Mouse (Mus musculus) regulatory T cell (primary cell): Measurements from ENCODE around the gene Hmga2.

Source experiments
- in situ Hi-C: fragments of 300-600 bp; cut with MboI, MseI; formaldehyde crosslinking; loops from one replicate; pipeline ENCODE4 v1.15.1; 2025; ENCODE audit warnings: high pct_unique_total_duplicates

The Hmga2 gene

DNA sequence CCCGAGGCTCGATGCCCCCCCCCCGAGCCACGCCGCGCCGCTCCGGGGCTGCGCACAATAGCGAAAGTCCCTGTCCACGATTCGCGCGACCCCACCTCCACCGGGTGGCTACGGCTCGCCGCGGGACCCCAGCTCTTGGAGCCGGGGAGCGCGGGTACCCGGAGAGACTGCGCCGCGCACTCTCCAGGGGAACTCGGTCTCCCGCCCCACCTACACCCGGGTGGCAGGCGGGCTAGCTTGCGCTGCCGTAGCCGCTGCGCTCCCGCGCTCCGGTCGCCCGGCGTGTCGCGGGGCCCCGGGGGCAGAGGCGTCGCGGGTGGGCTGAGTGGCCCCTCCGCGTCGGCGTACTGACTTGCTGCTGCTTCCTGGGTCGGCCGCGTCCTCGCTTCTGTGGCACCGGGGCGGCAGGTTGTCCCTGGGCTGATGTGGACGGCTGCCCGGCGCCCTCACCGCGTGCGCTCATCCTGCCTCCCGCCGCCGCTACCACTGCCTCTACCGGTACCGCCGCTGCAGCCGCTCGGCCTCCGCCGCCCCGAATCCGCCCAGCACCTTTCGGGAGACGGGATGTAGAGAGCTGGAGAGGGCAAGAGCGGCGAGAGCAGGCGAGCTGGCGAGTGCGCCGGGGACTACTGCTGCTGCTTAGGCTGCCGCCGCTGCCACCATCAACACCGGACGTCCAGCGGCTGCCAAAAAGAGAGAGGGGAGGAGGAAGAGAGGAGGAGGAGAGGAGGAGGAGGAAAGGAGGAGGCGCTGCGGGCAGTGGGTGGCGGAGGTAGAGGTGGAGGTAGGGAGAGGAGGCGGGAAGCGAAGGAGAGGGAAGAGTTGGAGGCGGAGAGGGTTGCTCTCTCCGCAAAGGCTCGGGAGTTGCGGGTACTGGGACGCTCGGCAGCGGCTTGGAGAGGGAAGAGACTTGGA, at the start of gene Hmga2:
TSS of gene Hmga2 (minus strand) at position 869 of the 915 bp plus-strand sequence.
- in situ Hi-C loops, result no loop called here

DNA sequence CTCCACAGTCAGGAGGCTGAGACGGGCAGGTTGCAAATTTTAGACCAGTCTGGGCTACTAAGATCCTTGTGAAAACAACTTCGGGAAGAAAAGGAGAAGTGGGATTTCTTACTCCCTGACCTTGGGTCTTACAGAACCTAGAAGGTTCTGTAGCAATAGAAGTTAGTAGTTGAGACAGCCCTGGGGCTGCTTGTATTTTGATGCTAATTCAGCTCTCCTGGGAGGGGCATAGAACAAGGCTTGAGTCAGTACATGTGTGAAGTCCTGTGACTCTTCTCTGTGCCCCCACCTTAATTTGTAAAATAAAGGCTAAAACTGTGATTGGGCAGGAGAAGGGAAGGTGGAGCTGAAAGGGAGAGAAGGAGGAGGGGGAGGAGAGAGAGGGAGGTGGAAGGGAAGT, 46.7 kb upstream of the Hmga2 start:
- in situ Hi-C loops, result no loop called here

DNA sequence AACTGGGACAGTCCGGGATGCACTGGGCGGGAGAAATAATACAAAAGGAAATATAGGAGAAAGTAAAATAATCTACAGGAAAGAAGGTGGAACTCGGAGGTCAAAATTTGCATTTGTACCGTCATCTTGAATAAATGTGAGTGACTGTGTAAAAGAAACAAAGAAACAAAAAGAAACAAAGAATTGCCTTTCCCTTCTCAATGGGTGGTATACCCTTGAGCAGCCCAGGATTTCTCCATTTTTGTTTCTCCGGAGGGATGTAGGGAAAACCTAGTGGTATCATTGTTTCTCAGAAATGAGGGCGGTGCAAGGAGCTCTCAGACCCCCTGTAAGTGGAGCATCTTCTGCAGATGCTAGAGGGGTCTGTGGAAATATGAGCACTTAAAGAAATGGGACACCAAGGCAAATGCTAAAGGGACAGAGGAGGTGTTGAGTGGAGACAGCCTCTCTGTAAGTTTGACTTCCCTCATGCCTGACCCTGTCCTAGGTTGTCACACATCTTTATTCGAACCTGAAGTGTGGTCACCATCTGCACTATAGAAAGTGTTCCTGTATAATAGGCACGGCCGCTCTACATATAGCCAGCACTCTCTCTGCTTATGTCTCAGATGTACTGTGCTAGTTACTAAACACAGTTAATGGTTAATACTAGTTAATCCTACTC, 45.8 kb upstream of the Hmga2 start:
- in situ Hi-C loops, result no loop called here

DNA sequence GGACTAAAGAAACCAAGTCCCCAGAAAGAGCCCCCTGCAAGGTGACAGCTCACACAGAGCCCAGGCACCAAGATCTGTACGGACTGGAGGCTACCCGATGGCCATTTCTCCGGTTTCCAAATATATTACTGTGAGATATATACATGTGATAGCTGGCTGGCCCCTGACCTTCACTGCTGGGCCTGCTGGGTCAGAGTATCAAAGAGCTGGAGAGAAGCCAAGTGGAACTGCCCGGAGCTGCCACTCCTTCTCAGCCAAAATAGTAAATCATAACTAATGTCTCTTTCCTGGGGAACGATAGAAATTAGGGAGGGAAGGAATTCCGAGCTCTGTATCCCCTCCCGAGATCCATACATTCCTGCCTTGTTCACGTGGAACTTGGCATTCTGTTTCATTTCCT, 40.0 kb upstream of the Hmga2 start:
- in situ Hi-C loops, result no loop called here

DNA sequence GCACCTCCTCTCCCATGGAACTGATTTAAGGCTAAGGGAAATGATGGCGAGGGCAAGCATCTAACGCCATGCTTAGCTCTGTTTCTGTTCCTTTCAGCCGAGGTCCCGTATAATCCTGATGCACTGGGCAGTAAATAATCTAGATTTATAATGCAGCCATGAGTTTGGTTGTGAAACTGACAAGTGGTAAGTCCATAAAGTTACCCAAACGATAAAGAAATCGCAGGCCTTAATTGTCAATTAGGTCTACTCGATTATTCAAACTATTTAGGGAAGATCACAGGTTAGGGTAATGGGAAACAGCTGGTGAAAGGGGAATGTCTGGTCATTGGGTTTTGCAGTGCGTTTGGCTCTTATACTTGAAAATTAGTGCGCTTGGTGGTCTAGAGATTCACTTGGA, 37.5 kb upstream of the Hmga2 start:
- in situ Hi-C loops, result no loop called here

DNA sequence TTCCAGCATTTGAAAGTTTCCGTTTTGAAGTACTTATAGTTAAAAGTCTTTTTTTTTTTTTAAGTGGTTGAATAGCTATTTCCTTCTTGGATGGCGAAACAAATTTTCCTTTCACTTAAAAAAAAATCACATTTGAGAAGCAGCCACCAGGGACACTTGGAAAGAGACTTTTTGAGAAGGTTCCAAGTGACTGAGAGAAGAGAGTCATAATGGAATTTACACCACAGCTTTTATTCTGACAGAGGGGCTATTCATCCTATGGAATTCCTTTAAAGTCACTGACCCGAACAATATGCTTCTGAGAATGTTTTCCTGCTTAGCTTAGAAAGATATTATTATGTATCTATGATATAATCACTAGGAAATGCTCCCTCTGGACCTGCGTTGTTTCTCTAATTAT, 36.7 kb upstream of the Hmga2 start:
- in situ Hi-C loops, result no loop called here

DNA sequence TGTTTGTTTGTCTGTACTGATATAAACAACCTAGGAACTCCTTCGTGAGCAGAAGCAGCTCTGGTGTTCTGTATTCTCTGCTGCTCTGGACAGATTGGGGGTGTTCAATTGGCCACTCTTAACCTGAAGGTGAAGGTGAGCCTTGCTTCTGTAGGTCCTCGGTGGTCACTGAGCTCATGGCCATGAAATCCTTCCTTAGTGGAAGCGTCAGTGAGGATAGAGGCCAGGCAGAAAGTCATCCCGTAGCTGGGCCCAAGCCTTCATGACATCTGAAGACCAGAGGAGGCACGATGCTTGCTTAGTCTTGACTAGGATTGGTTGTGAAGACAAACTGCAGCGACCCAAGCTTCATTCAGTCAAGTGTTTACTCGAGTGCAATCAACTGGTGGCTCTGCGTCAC, 35.9 kb upstream of the Hmga2 start:
- in situ Hi-C loops, result no loop called here

DNA sequence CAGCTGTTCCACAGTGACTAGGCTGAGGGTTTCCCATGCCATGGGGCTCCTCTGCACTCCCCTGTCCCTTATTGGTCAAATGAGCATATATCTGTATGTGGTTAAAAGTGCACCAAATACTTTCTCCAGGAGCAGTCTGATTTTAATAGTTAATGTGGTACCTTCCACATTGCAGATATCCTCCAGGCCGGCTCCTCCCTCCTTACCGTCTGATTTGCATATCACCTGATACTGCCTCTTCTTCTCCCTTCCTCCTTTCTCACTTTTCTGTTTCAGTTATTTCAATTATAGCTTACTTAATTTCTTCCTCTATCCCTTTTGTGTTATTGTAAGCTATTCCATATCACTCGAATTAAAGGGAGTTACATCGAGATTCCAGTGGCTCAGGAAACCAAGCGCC, 27.7 kb upstream of the Hmga2 start:
- in situ Hi-C loops, result no loop called here

DNA sequence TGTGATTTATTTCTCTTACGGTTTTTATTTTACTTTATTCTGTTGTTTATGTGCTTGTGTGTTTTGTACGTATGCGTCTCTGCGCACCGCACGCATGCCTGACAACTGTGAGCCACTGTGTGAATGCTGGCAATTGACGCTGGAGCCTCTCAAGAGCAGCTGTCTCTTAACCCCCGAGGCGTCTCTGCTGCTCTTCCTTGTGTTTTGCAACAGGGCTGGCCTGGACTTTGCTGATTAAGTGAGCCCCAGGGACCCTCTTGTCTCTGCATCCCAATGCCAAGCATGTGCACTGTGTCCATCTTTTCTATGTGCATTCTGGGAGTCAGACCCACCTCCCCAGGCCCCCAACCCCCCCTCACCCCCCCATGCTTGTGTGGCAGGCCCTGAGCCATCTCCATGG, 24.5 kb upstream of the Hmga2 start:
- in situ Hi-C loops, result no loop called here

DNA sequence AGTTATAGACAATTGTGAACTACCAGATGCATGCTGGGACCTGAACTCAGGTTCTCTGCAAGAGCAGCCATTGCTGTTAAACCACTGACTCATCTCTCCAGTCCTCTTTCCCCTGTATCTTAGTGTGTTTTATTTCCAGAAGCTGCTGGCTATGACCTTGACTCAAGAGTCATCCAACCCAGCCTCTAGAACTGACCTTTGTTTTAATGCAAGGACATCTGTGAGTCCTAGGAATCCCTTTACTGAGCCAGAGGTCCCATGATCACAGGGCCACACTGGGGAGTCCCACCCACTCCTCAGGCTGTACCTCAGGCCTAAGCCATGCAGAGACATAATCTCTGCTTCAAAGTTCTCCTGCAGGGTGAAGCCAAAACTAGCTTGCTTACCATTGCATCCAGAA, 21.8 kb upstream of the Hmga2 start:
- in situ Hi-C loops, result no loop called here

DNA sequence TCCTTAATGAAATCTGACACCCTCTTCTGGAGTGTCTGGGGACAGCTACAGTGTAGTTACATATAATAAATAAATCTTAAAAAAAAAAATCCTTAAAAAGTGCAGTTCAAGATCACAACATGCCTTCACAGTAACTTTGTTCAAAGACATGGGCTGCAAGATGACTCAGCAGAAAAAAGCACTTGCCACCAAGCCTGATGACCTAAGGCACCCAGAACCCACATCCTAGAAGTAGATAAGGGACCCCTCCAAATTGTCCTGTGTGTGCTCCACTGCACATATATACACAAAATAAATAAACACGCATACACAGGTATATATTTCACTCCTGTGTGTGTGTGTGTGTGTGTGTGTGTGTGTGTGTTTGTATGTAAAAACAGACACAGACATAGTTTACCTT, 18.4 kb upstream of the Hmga2 start:
- in situ Hi-C loops, result no loop called here

DNA sequence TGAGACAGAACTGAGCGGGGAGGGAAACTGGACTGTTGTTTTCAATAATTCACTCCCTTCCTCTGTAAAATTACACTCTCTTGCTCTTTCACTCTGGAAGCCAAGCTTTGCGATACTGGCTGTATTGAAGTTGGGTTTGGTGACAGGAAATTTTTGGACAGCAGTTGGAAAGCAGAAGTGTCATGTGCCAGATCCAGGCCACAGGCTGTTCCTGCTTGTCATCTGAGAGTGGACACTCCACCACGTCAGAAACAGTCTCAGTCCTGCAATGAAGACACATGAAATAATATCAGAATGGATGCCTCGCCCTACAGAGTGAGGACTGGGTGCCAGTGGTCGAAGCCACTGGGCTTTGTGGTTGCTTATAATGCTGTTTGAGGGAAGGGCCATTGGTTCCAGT, 15.2 kb upstream of the Hmga2 start:
- in situ Hi-C loops, result no loop called here

DNA sequence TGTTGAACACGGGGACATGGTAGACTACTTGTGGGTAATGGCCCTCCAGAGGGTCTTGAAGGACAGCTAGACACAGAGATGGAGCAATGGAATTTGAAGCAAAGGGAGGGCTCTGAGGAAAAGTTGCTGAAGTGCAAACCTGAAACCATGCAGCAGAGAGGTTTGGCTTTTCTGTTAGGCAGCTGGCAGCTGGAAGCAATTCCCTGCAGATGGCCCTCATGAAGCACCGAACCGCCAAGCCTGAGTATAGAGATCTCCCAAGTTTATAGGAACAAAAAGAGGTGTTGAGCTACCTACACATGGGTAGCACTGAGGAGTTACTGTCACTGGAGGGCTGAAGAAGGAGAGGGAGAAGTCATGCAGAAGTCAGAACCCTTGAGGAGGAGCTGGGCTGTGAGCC, 13.3 kb upstream of the Hmga2 start:
- in situ Hi-C loops, result no loop called here

DNA sequence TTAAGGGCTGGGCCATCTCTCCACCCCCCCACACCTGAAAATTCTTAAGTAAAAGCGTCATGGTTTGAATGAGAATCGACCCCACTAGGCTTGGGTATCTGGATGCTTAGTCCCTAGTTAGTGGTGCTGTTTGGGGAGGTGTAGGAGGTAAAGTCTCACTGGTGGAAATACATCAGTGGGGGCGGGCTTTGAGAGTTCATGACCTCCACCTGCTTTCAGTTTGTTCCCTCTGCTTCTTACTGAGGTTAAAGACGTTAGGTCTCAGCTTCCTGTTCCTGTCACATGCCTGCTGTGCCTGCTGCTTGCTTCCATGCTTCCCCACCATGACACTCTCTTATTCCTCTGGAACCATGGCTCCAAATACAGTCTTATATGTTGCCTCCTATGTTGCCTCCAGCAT, 12.3 kb upstream of the Hmga2 start:
- in situ Hi-C loops, result no loop called here

DNA sequence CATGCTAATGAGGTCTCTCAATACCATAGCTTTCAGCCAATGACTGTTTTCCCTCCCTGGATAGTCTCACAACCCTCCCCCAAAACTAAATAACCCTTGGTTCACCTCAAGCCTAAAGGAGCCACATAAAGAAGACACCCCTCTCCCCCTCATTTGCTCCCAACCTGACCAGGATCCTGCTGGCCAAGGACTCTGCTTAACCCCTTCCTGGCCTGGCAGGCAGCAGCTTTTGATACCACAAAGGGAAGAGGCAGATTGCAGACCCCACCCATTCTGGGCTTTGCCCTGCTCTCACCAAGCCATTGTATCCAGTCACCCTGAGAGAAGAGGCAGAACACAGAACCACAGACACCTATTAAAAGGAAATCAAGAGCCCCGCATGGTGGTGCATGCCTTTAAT, 11.6 kb upstream of the Hmga2 start:
- in situ Hi-C loops, result no loop called here

DNA sequence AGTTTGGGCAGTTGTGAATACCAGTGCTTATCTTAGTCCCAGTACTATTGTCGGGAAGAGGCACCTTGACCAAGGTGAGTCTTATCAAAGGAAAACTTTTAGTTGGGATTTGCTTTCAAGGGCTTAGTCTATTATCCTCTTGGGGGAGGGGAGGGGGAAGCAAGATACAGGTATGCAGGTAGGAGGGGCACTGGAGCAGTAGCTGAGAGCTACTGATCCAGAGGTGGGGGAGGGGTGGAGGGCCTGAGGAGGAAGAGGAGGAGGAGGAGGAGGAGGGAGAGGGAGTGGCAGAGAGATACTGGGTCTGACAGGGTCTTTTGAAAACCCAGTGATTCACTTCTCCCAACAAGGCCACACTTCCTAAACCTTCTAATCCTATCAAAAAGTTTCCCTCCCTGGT, 9.2 kb upstream of the Hmga2 start:
- in situ Hi-C loops, result no loop called here

DNA sequence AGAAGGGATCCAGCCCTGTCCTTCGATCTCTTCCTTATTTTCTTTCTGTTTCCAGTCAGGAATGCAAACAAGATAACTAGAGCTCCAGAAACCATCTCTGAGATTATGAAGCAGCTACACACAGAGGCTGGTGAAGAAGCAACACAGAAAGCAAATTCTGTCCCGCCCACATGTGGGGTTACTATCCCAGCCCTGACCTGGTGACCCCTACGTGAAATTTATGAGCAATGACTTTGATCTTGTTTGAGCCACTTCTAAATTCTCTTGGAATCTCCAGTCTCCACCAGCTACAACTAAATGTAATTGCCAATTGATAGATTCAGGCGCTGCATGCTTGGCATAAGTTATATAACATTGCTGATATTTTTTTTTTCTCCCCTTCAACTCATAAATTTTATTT, 7.9 kb upstream of the Hmga2 start:
- in situ Hi-C loops, result no loop called here

DNA sequence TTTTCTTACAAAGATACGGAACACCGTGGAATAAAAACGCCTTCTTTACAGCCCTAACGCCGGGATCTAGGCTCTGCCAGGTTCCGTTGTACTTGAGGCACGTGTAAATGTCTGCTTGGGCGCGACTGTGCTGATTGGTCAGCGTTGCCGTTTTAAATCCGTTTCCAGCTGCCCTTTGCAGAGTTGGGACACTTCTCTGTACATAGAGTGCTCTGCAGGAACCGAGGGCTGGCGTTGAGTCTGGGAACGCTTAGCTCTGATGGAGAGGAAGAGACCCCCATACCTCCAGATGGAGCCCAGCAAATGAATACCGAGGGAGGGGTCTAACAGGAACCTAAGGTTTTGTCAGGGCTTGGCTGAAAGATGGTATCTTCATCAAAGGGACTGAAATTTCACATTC, 1.9 kb upstream of the Hmga2 start:
- in situ Hi-C loops, result no loop called here

DNA sequence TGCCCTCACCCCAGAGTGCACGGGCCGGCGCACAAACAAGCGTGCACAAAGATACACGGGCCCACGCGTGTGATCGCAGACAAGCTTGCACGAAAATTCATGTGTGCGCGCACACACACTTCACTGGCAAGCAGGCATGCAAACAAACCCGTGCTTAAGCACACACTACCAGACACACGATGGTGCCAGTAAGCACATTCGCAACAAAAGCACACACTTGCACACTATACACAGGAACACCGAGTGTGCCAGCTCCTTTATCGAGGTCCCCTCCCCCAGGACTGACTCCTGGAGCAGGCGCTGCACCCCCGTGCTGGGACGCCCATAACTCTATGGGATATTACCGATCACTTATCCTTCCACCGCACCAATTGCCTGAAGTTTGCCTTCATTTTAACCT, 1.2 kb upstream of the Hmga2 start:
- in situ Hi-C loops, result no loop called here

DNA sequence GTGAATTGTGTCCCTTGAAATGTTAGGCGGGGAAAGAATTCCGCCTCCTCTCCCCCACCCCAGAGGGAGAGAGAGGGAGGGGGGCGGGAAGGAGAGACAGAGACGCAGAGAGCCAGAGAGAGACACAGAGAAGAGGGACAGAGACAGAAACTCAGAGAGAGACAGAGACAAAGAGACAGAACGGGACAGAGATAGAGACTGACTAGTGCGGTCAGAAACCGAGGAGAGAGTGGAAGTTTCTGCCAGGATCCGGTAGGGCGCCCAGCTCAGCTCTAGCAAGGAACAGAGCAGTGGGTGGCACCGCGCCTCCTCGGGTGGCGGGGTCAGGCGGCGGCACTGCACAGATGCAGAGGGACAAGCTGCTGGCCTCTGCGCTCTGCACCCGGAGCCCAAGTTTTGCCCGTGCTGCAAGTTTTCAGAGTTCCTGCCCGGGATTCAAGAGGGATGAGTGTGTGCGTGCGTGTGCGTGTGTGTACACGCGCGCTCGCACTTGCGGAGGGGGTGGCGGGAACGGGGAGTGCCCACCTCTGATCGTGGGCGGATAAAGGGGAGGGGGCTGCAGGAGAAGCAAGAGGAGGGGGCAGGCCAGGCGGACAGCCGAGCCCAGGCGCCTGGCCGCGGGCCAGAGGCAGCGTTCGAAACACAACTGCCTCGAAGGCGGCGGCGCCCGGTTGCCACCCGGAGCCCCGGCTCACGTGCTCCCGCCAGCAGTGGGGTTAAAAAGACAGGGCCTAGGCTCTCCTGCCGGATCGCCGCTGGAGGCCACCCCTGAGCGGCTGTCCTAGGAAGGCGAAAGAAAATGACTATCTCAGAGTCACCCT, 457 bp upstream of the Hmga2 start:
- in situ Hi-C loops, result no loop called here

DNA sequence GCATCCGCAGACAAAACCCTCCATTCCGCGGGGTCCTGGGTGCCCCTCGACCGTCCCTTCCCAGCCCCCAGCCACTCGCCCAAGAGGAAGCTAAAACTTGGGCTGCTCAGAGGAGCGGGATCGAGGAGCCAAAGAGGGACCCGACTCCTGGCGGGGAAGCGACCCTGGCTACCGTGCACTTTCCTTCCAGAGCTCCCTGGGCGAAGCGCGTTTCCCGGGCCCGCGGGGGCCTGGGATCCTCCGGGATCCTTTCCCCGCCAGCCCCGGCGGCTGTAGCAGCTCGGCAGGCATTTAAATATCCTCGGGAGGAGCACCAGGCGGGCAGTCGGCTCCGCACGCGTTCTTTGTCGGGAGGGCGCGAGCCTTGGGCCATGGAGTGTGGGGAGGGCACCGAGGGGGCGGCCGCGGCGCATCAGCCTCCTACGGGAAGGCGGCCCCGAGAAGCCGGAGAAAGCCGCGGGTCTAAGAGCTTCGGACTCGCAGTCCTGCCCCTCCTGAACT, 1.2 kb downstream of the Hmga2 start:
- in situ Hi-C loops, result no loop called here

DNA sequence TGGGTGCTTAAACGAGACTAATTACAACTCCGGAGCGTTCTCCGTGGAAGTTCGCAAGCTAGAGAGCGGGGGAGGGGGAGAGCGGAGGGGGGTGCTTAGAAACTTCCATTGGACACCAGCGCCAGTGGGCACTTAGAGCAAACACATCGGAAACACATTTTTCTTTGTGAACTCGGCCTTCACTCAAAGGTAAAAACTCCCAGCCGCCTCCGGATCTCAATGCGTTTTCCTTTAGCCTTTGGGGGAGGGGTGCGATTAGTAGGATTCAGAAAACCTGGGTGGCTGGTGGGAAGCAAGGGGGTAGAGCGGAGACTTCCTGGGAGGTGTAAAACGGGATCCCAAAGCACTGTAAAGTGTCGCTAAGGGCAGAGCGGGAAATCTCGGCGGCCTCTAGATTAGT, 2.0 kb downstream of the Hmga2 start:
- in situ Hi-C loops, result no loop called here
